Mouse (Mus musculus) ES-E14 (cell line): Measurements from ENCODE around the gene Adora3.

ENCODE experiments used
- CHD2 ChIP-seq: IDR thresholded peaks from 2 replicates; pipeline ENCODE4 v1.6.1; 2014; ENCODE audit warnings: mild to moderate bottlenecking, low read depth, low read length, inconsistent platforms
- HCFC1 ChIP-seq: IDR thresholded peaks from 2 replicates; pipeline ENCODE4 v1.6.1; 2012; ENCODE audit warnings: low read length, inconsistent platforms, borderline replicate concordance; ENCODE audit not compliant: insufficient read depth
- ZC3H11A ChIP-seq: IDR thresholded peaks from 2 replicates; pipeline ENCODE4 v1.6.1; 2012; ENCODE audit warnings: low read depth, mild to moderate bottlenecking, inconsistent platforms, low read length, borderline replicate concordance

GRCm38 (mm10) chr3:105877919-105878318 is 7.3 kb downstream of the Adora3 start:
- no peak for TF ChIP-seq ZC3H11A
- no peak for TF ChIP-seq HCFC1
- TF ChIP-seq CHD2: no peak
